Mouse (Mus musculus) heart, adult 2 months (tissue): Measurements from ENCODE around the gene Klhl42.

Experiments
- CTCF ChIP-seq: fragments of 200-600 bp; IDR thresholded peaks from 2 replicates; pipeline ENCODE4 v1.8.1; 2022; ENCODE audit warnings: antibody characterized with exemption, mild to moderate bottlenecking, moderate library complexity
- POLR2A ChIP-seq: fragments of 200-500 bp; IDR thresholded peaks from 2 replicates; pipeline ENCODE4 v1.6.1; 2011; ENCODE audit warnings: mild to moderate bottlenecking, low read depth, low read length, control low read depth; ENCODE audit not compliant: insufficient read depth

GRCm38 (mm10) chr6:147096934-147097333, 5.8 kb downstream of the Klhl42 start:
- TF ChIP-seq POLR2A = no peak
- no peak for TF ChIP-seq CTCF
